Mouse (Mus musculus): ENCODE results near the gene Kalrn.

GRCm38 (mm10) chr16:33940095-33940494 is 633.2 kb downstream of the Kalrn start:
- no peak for TF ChIP-seq GATA1 (IDR thresholded peaks at IDR 0.05; ENCODE audit: low read length)
- TF ChIP-seq TAL1 (IDR thresholded peaks at IDR 0.05; ENCODE audit: low read length) = no peak
